Comparison of ENCODE assay signal across 13 mouse cellular contexts in genomic region chr3:99858922-99859321, GRCm38 (mm10). TPM values are rescaled to one million over a fixed set of nuclear protein-coding genes. Genes with fewer than 3 reads are reported as not detected.
DNase-seq lines count a peak whose midpoint lies in the region; ATAC-seq and TF ChIP-seq lines count a peak whose summit lies in the region.
"Had no signal": no experiment of that assay in that cellular context is flagged by ENCODE, and none has a peak within 500 bp of the region (broad histone marks: within the 10 kb centered on the region; RNA-seq: fewer than 3 reads in every experiment).

No protein-coding gene starts in this region.

- WGBS in intestine, postnatal 0 days: 82% methylated on average over 3 of the region's 3 CpGs
- 68% methylated on average over 3 of the region's 3 CpGs for WGBS in intestine, embryonic 15.5 days
- 74% methylated on average over 3 of the region's 3 CpGs for WGBS in lung, postnatal 0 days

- no peaks in the 10 kb centered on the region for H3K4me1 ChIP-seq in intestine, postnatal 0 days (replicated peaks; ENCODE audit: control insufficient read depth, insufficient read depth, low read length)
- H3K4me1 ChIP-seq in intestine, embryonic 15.5 days (replicated peaks): no peaks in the 10 kb centered on the region
- H3K4me1 ChIP-seq in lung, postnatal 0 days (ENCODE audit: insufficient read depth, low read depth, low read length): no peaks in the 10 kb centered on the region
- H3K4me1 ChIP-seq: kidney, embryonic 15.5 days; midbrain, embryonic 12.5 days had no signal

- DNase-seq in lung, postnatal 0 days (ENCODE audit: low spot score): no peak
- no peak for DNase-seq in lung, postnatal 10 days
- peak; percentile 28 for DNase-seq in MEL-GATA-1-ER (ENCODE audit: extremely low read depth, low read depth)
- DNase-seq in right cerebral cortex, postnatal 36 days (ENCODE audit: low spot score in 2 of 2): no peak
- no peak for DNase-seq in left cerebral cortex, adult 9 months (ENCODE audit: low spot score in 2 of 2)
- DNase-seq: right cerebral cortex, postnatal 14 days had no signal

- no peaks in the 10 kb centered on the region for H3K36me3 ChIP-seq in intestine, postnatal 0 days (ENCODE audit: control insufficient read depth, insufficient read depth)
- no peaks in the 10 kb centered on the region for H3K36me3 ChIP-seq in intestine, embryonic 15.5 days
- no peaks in the 10 kb centered on the region for H3K36me3 ChIP-seq in lung, postnatal 0 days (ENCODE audit: insufficient read depth, low read length)
- H3K36me3 ChIP-seq: kidney, embryonic 15.5 days; midbrain, embryonic 12.5 days had no signal

- no peak overlapping the region for H3K4me3 ChIP-seq in intestine, postnatal 0 days (ENCODE audit: low read depth, low read length)
- H3K4me3 ChIP-seq in intestine, embryonic 15.5 days (replicated peaks): no peak overlapping the region
- no peak overlapping the region for H3K4me3 ChIP-seq in lung, postnatal 0 days (ENCODE audit: low read depth, low read length)
- H3K4me3 ChIP-seq: kidney, embryonic 15.5 days; midbrain, embryonic 12.5 days had no signal

- no peak for TF ChIP-seq EP300 in lung, postnatal 0 days (IDR thresholded peaks at IDR 0.05)

- H3K27ac ChIP-seq in intestine, postnatal 0 days (ENCODE audit: low read depth, low read length): no peak overlapping the region
- H3K27ac ChIP-seq in intestine, embryonic 15.5 days: no peak overlapping the region
- H3K27ac ChIP-seq in lung, postnatal 0 days (ENCODE audit: low read length): no peak overlapping the region
- H3K27ac ChIP-seq: hindbrain, embryonic 14.5 days; kidney, embryonic 15.5 days; midbrain, embryonic 12.5 days had no signal

- no peak for ATAC-seq in intestine, postnatal 0 days
- ATAC-seq in intestine, embryonic 15.5 days: no peak
- no peak for ATAC-seq in lung, postnatal 0 days
- ATAC-seq in megakaryocyte progenitor cell, adult 5-6 weeks (replicated peaks; ENCODE audit: poor library complexity): peak; percentile 71
- ATAC-seq: activated CD4-positive, CD25-positive, alpha-beta regulatory T cell, adult 4 months had no signal

- H3K4me2 ChIP-seq in intestine, postnatal 0 days (replicated peaks; ENCODE audit: low read depth): no peak overlapping the region
- no peak overlapping the region for H3K4me2 ChIP-seq in intestine, embryonic 15.5 days (replicated peaks)
- no peak overlapping the region for H3K4me2 ChIP-seq in lung, postnatal 0 days (replicated peaks; ENCODE audit: low read depth, low read length)
- H3K4me2 ChIP-seq: hindbrain, embryonic 14.5 days; kidney, embryonic 15.5 days; midbrain, embryonic 12.5 days had no signal

- no peaks in the 10 kb centered on the region for H3K9me3 ChIP-seq in intestine, postnatal 0 days (ENCODE audit: control insufficient read depth)
- H3K9me3 ChIP-seq in intestine, embryonic 15.5 days: no peaks in the 10 kb centered on the region
- H3K9me3 ChIP-seq in lung, postnatal 0 days (ENCODE audit: low read length): no peaks in the 10 kb centered on the region
- H3K9me3 ChIP-seq: kidney, embryonic 15.5 days; midbrain, embryonic 12.5 days had no signal

- H3K9ac ChIP-seq in intestine, postnatal 0 days (ENCODE audit: low read depth, low read length): no peak overlapping the region
- no peak overlapping the region for H3K9ac ChIP-seq in intestine, embryonic 15.5 days
- H3K9ac ChIP-seq in lung, postnatal 0 days (replicated peaks; ENCODE audit: low read depth): no peak overlapping the region
- H3K9ac ChIP-seq: hindbrain, embryonic 14.5 days; kidney, embryonic 15.5 days; midbrain, embryonic 12.5 days had no signal

- TF ChIP-seq CTCF in intestine, postnatal 0 days (IDR thresholded peaks at IDR 0.05; ENCODE audit: low read depth): peak; percentile 65
- peak; percentile 52 for TF ChIP-seq CTCF in lung, postnatal 0 days (IDR thresholded peaks at IDR 0.05)

- no peaks in the 10 kb centered on the region for H3K27me3 ChIP-seq in intestine, postnatal 0 days (replicated peaks; ENCODE audit: control insufficient read depth, insufficient read depth, low read length)
- no peaks in the 10 kb centered on the region for H3K27me3 ChIP-seq in intestine, embryonic 15.5 days (replicated peaks)
- H3K27me3 ChIP-seq in lung, postnatal 0 days (replicated peaks; ENCODE audit: insufficient read depth, low read length): no peaks in the 10 kb centered on the region
- H3K27me3 ChIP-seq: kidney, embryonic 15.5 days; midbrain, embryonic 12.5 days had no signal

RNA-seq across cellular contexts. Expression of gene Spag17, which starts 26.3 kb away (rescaled TPM):
- 0.13 TPM in 1 of 2 replicates, not detected in the other for polyA plus RNA-seq in intestine, postnatal 0 days (2015; fragmentation: Nextera tagmentation; extraction: Ambion mirVana)
- polyA plus RNA-seq in intestine, embryonic 15.5 days (2015; fragmentation: Nextera tagmentation; extraction: Ambion mirVana): 0.10 and 0.41 TPM in 2 replicates
- polyA plus RNA-seq in lung, postnatal 0 days (2015; fragmentation: Nextera tagmentation; extraction: Ambion mirVana): 5.9 and 10.1 TPM in 2 replicates
- not detected in 2 replicates for total RNA-seq in megakaryocyte progenitor cell, adult 5-6 weeks (2015)
- not detected in 2 replicates for total RNA-seq in megakaryocyte progenitor cell, adult 5-6 weeks (2017)
- polyA plus RNA-seq: activated CD4-positive, CD25-positive, alpha-beta regulatory T cell, adult 4 months had no signal
